Mouse (Mus musculus): Measurements from ENCODE around the gene Csrnp2. TPM values are rescaled to one million over a fixed set of nuclear protein-coding genes. Genes with fewer than 3 reads are reported as not detected.
"Not testable (repeated sequence)": the region's sequence is repeated elsewhere in the genome, so short reads cannot be mapped to it uniquely, and the experiment has no call there.

Gene Csrnp2
- 10 to 100 TPM; 26.0 to 26.2 TPM for total RNA-seq (2021)
- long read RNA-seq, full-length matches to known transcripts: 9 of 12 reads
- long read RNA-seq, partial matches to known transcripts: 2 of 12 reads
- long read RNA-seq, other reads (novel, unspliced or antisense): 1 of 12 reads

GRCm38 (mm10) chr15:100495102-100495501, at the start of gene Csrnp2:
Csrnp2 (minus strand) TSS chr15:100495488.
- peak; percentile 92 to 96 for DNase-seq (ENCODE audit: low spot score in 2 of 2)

DNA sequence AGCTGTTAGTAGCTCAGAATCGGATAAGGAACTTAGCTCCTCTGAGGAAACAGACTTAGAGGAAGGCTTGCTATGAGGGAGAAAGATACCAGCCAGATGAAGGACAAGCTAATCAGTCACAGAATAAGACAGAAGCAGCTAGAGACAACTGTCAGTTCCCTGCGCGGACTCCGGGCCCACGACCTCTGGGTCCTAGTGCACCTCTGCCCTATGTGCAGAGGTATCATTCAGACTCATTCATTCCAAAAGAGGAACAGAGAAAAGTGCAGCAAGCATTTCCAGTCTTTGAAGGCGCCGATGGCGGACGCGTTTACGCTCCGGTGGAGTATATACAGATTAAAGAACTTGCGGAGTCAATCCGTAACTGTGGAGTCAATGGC, 48.4 kb upstream of the Csrnp2 start:
- DNase-seq (ENCODE audit: low spot score in 2 of 2): not testable (repeated sequence)

- not testable (repeated sequence) for DNase-seq (ENCODE audit: low spot score in 2 of 2)
Observed at GRCm38 (mm10) chr15:100542876-100543650, 47.8 kb upstream of the Csrnp2 start.

GRCm38 (mm10) chr15:100541426-100541825, 46.1 kb upstream of the Csrnp2 start:
- DNase-seq (ENCODE audit: low spot score in 2 of 2): no peak

- not testable (repeated sequence) for DNase-seq (ENCODE audit: low spot score in 2 of 2)
Observed at GRCm38 (mm10) chr15:100541001-100541400, 45.7 kb upstream of the Csrnp2 start.

GRCm38 (mm10) chr15:100539411-100539810, 44.1 kb upstream of the Csrnp2 start:
- DNase-seq (ENCODE audit: low spot score in 2 of 2): no peak

GRCm38 (mm10) chr15:100537913-100538312, 42.6 kb upstream of the Csrnp2 start:
- peak in 1 of 2 experiments; percentile 34 for DNase-seq (ENCODE audit: low spot score in 2 of 2)

GRCm38 (mm10) chr15:100527900-100528299, 32.6 kb upstream of the Csrnp2 start:
- no peak for DNase-seq (ENCODE audit: low spot score in 2 of 2)

DNA sequence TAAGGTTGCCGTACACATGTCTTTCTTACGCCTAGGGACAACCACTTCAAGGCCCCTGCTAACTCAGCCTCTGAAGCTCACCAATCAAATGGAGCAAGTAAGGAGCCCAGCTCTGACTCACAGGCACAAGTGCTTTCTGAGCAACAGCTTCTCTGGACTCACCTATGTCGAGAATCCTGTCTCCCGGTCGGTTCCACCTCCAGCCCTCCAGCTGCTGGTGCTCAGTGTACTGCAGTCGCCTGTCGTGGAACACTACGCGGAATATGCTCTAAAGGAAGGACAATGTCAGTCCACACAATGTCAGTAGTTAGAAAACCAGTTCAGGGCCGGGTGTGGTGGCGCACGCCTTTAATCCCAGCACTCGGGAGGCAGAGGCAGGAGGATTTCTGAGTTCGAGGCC, 30.1 kb upstream of the Csrnp2 start:
- no peak for DNase-seq (ENCODE audit: low spot score in 2 of 2)

DNA sequence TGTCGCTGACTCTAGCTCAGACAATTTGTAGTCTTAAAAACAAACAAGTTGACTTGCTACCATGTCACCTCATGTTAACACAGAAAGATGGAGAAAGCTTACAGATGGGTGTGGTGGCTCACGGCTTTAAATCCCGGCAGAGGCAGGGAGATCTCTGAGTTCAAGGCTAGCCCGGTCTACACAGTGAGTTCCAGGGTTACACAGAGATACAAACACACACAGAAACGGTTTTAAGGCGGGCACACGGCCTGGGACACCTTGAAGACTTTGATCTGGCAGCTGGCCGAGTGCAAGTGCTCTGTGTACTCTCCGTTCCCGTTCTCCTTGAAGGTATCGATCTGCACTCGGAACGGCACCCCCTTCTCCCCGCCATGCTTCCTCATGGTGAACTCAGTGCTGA, 25.0 kb upstream of the Csrnp2 start:
- no peak for DNase-seq (ENCODE audit: low spot score in 2 of 2)

DNA sequence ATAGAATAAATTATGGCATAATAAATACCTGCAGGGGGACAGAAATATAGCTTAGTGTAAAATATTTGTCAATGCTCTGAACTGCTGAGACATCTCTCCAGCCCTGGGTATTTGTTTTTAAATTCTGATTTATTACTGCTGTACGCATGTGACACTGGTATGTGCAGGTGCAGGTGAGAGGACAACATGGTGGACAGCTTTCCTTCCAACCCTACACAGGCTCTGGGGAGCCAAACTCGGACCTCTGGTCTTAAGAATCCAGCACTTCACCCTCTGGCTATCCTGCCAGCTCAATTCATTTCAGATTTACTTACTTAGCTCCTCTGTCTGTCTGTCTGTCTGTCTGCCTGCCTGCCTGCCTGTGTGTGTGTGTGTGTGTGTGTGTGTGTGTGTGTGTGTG, 19.8 kb upstream of the Csrnp2 start:
- DNase-seq (ENCODE audit: low spot score in 2 of 2): no peak

GRCm38 (mm10) chr15:100513387-100513786, 18.1 kb upstream of the Csrnp2 start:
- DNase-seq (ENCODE audit: low spot score in 2 of 2): no peak

- DNase-seq (ENCODE audit: low spot score in 2 of 2): no peak
Observed at GRCm38 (mm10) chr15:100510072-100510471, 14.8 kb upstream of the Csrnp2 start.

DNA sequence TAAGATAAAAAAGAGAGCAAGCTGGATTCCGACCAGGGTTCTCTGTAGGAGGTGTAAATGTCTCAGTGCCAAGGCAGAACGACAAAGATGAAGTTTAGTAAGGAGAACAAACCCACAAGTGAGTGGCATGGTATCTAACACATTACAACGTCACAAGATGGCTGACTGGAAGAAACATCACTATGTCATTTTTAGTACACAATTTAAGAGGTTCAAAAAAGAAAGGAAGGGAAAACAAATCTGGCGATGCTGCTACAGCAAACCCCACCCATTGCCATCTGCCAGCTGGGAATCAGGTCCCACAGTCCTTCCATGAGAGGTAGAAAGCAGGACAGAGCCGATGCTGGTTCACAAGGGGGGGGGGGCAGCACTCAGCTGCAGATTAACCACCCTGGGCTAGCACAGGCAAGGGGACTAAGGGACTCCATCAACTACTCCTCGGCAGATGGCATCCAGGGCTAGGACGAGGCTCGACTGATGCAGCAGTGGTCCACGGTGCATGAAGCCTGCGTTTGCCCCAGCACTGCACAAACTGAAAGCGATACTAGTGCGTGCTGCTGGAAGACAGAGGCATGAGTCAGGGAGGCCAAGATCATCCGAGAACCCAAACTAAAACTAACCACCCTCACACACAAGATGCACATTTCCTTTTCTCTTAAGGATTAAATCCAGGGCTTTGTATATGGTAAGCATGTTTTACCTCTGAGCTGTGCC, 13.3 kb upstream of the Csrnp2 start:
- DNase-seq (ENCODE audit: low spot score in 2 of 2): no peak

DNA sequence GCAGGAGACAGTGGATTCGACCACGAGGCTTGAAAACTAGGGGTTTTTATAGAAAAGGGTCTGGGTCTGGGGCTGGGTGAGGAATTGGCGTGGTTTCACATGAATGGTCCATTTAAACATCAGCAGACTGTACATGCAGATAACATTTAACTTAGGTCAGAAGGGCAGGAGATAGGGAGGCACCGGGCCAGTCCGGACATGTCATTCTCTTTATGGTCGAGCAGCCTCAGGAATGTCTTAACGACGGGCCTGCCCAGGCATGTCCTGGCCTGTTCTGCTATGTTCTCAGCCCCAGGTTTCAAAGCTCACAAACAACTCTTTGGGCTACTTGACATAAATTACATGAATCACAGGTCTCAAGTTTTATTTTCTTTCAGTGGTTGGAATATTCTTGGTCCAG, 4.2 kb upstream of the Csrnp2 start:
- not testable (repeated sequence) for DNase-seq (ENCODE audit: low spot score in 2 of 2)

DNA sequence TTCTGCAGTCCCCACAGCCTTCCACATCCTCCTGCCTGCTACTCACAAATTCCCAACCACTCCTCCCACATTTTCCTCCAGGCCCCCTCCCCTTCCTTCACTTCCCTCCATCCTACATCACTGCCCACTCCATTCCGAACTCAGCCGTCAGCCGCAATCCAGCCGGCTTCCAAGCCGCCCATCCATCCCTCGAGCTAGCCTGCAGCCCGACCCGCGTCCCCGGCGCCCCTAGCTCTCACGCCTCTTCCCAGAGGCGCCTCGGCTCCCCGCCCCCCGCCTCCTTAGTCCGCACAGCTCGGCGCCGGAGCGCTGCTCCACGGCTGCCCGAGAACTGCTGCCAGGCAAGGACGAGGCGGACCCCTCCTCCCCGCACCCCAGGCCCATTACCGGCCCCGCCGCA, 641 bp downstream of the Csrnp2 start:
- DNase-seq (ENCODE audit: low spot score in 2 of 2): peak in 1 of 2 experiments; percentile 39

GRCm38 (mm10) chr15:100491966-100492365, 3.3 kb downstream of the Csrnp2 start:
- no peak for DNase-seq (ENCODE audit: low spot score in 2 of 2)

GRCm38 (mm10) chr15:100489263-100489662, 6.0 kb downstream of the Csrnp2 start:
- DNase-seq (ENCODE audit: low spot score in 2 of 2): no peak

GRCm38 (mm10) chr15:100488297-100488696, 7.0 kb downstream of the Csrnp2 start:
- DNase-seq (ENCODE audit: low spot score in 2 of 2): not testable (repeated sequence)

- no peak for DNase-seq (ENCODE audit: low spot score in 2 of 2)
Observed at GRCm38 (mm10) chr15:100487050-100487449, 8.2 kb downstream of the Csrnp2 start.

GRCm38 (mm10) chr15:100486450-100486849, 8.8 kb downstream of the Csrnp2 start:
- DNase-seq (ENCODE audit: low spot score in 2 of 2): no peak

DNA sequence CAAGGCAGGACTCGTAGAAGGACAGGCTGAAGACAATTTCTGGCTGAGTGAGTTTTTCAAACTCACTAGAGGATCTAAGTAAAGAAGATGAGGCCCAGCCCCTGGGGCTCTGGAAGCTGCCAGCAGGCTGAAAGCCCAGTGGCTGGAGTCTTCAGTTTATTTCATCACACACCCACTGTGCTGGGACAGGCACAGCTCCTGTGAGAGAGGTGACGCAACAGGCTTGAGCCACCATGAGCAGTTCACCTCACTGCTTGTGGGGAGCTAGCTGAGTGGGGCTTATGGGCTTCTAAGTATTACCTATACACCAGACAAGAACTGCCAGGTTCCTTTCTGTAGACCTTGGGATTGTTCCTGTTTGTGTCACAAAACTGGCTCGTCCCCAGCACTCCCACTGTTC, 9.7 kb downstream of the Csrnp2 start:
- DNase-seq (ENCODE audit: low spot score in 2 of 2): no peak

Data from layer of hippocampus, adult 18-20 months (tissue).